Mouse (Mus musculus): ENCODE data around the gene Hivep3. TPM values are rescaled to one million over a fixed set of nuclear protein-coding genes. Genes with fewer than 3 reads are reported as not detected.

Hivep3 gene
- total RNA-seq, 2 experiments from 2014 or later, result 47.2 to 47.5 TPM

DNA sequence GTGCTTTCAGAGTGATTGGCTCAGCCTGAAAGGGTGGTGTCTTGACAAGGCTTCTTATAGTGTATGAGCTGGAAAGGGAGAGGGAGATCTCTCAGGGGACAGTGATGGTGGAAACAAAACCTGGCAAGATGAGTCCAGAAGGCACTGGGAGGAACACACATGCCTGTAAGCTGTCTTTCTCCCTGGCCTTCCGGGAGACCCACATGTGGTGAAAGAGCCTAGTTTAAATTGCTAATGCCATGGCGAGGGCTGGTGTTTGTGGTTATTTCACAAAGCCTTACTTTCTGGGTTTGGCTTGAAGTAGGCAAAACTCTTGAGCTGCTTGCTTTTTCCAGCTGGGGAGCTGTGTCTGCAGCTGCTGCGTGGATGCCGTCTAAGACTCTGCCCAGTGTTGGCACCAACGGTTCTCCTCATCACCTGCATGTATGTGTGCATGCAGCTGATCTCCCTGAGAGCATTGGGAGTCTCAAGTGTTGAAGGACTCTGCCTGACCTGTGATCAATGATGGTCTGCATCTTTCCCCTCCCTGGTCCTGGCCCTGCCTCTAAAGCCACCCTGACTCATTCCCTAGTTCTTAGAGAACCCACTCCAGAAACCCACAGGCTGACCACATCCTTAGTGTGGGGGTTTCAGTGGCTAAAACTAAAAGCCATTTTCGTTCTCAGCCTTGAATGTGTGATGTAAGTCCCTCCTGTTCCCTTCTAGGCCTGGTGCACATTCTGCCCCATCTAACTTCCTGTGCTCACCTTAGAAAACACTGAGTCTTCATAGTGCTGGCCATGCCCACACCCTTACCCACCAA, 163.7 kb downstream of the Hivep3 start:
- no peak for DNase-seq (ENCODE audit: low spot score in 2 of 2)

- peak; percentile 69 for DNase-seq (ENCODE audit: low spot score in 2 of 2)
Observed at GRCm38 (mm10) chr4:119901556-119902491, 168.2 kb downstream of the Hivep3 start.

DNA sequence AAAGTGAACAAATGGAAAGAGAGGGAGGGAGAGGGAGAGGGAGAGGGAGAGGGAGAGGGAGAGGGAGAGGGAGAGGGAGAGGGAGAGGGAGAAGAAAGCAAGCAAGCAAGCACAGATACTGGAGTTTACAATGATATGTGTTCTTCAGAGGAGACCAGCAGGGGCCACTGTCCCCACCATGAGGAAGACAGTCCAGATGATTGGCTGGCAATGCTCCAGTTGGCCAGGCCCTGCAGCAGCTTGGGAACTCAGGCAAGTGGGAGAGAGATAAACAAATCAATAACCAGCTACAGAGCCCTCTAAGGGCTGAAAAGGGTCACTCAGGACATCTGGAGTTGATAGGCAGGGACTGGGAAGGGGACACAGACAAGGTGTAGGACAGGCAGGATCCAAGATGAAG, 169.7 kb downstream of the Hivep3 start:
- peak in 1 of 2 experiments; percentile 69 for DNase-seq (ENCODE audit: low spot score in 2 of 2)

GRCm38 (mm10) chr4:119903806-119904205, 170.2 kb downstream of the Hivep3 start:
- no peak for DNase-seq (ENCODE audit: low spot score in 2 of 2)

DNA sequence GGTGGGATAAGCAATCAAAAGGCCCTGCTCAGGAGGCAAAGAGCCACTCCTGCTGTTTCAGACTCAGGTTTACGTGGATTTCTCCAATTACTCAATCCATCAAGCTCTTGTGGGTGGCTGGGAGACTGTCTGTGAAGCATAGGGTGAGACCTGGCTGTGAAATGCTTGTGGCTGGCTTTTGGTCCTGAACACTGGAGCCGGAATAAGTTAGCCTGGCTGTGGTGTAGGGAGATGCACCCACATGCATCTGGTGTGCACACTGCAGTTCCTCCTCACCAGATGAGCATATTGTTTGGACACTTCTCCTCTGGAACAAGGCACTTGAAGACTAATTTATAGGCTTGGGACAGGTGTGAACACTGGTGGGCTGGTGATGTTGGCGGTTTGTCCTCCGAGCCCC, 170.7 kb downstream of the Hivep3 start:
- no peak for DNase-seq (ENCODE audit: low spot score in 2 of 2)

GRCm38 (mm10) chr4:119907106-119907505, 173.5 kb downstream of the Hivep3 start:
- no peak for DNase-seq (ENCODE audit: low spot score in 2 of 2)

DNA sequence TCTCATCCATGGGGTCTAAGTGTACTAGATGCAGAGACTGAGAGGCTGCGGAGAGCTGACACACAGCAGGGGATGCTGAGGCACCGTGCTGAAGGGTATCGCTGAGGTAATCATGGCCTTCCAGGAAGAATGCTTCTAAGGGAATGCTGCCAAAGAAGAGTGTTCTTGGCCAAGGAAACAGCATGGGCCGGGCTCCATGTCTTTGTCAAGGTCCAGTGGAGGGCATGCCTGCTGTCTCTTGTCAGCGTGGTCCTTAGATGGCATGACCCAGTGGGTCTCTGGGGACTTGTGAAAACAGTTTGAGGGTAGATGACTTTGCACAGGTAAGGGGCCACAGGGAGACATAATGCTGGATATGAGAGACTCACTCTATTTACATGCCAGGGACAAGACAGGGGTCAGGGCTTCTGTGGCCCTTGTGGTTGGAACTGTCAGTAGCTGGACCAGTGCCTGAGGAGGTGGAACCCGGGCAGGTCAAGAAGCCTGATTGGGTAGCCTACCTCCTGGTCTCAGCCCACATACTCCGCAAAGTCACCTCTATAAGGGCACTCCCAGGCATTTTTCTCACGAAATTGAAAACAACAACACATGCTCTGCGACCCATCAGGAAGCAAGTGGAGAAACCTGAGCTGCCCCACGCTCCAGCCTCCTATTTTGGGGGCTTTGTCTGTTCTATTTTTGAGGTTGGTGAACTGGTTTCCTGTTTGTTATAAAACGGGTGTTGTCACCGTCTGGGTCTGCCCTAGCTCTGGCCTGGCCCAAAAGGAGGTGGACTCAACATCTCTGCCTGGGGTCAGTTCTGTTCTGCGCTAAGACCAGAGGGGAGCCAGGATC, 177.7 kb downstream of the Hivep3 start:
- DNase-seq (ENCODE audit: low spot score in 2 of 2), result no peak

DNA sequence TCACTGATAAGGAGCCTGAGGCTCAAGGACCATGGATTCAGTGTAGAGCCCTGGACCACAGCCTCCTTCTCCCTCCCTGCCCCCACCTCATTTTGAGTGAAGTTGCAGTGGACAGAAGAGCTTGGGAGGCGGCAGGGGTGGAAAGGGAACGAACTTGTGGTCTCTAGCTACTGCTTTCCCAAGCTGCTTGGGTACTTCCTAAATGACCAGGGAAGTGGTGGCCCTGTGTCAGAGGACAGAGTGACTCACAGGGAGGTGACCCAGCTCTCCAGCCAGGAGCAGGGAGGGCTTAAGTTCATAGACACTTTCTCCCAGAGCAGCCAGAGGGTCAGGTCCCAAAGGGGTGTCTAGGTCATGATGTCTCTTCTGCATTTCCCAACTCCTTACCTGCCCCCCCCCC, 178.6 kb downstream of the Hivep3 start:
- DNase-seq (ENCODE audit: low spot score in 2 of 2), result no peak

- no peak for DNase-seq (ENCODE audit: low spot score in 2 of 2)
Observed at GRCm38 (mm10) chr4:119914194-119914593, 180.6 kb downstream of the Hivep3 start.

DNA sequence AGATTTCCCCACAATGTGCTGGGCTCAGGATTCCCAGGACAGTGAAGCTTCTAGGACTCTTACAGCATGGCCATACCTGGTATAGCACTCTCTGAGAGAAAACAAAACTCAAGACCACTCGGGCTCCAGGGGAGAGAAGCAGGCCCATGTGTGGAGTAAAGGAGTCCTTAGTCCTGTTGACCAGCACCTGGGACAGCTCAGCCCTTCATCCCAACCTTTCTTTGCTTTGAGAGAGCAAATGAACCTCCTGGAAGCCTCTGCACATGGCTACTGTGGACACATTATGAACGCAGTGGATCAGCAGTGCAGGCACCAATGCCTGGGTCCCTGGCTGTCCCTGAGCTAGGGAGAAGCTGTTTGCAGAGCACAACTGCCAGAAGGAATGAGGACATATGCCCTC, 181.5 kb downstream of the Hivep3 start:
- no peak for DNase-seq (ENCODE audit: low spot score in 2 of 2)

GRCm38 (mm10) chr4:119917502-119917901, 183.9 kb downstream of the Hivep3 start:
- DNase-seq (ENCODE audit: low spot score in 2 of 2), result no peak

GRCm38 (mm10) chr4:119919349-119919748, 185.8 kb downstream of the Hivep3 start:
- no peak for DNase-seq (ENCODE audit: low spot score in 2 of 2)

DNA sequence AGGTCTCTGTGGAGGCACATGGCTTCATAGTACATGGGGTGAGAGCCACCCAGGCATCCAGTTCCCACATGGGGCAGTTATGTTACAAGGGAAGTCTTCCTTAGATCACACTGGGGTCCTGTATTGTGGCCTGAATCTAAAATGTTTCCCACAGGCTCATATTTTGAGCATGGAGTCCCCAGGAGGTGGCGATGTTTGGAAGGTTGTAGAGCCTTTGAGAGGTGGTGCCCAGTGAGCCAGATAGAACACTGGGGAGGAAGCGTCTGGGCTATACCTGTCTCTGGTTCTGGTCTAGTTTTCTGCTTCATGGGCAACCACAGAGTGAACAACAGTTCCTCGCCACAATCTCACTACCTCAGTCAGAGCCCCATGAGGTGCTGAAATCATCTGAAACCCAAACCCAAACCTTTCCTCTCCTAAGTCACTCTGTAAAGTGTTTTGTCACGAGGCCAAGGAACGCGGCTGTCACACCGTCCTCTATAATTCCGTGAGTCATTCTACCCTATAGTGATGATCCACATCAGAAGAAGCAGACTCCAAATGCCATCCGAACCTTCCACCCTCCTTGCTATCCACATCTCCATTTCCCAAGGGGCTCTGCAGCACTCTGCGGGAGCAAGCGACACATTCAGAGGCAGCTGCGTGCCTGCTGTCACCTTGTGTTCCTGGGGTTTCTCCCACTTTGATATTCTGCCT, 187.6 kb downstream of the Hivep3 start:
- DNase-seq (ENCODE audit: low spot score in 2 of 2), result no peak

DNA sequence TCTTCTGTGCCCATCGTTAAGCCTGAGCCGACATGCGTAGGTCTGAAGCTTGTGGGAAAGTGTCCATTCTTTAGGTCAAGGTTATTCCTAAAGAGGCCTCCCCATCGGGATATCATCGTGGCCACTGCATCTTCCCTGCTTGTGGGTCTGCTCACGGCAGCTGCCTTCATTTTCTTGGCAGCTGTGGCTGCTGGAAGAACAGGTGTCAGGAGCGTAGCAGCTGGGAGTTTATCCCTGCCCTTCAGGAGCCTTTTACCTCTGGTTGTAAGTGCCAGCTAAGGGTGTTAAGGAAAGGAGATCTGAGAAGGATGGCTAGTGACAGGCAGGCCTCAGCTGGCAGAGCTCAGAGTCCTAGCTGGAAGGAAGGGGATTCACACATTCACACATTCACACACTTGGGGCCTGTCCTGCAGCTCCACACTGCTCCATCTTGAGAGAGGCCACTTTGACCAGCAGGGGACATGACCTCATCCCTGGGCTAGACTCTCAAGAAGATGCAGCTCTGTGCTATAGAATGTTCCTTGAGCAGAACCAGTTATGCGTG, 188.2 kb downstream of the Hivep3 start:
- DNase-seq (ENCODE audit: low spot score in 2 of 2), result no peak

DNA sequence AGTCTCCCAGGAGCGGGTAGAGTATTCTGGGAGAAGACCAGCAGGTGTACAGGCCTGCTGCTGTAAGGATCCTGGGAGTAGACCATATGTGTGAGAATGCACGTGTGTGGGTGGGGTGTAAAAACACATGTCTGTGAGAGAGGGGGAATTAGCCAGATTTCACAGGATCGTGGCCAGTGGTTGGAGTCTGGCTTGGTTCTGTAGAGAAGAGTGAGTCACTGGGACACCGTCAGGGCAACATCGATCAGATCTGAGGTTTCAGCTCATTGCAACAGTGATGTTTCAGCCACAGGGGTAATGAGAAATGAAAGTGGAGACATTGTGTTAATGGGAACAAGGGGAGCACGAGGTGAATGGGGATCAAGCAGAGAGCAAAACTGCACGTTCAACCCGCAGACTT, 189.4 kb downstream of the Hivep3 start:
- DNase-seq (ENCODE audit: low spot score in 2 of 2), result peak in 1 of 2 experiments; percentile 52

- no peak for DNase-seq (ENCODE audit: low spot score in 2 of 2)
Observed at GRCm38 (mm10) chr4:119923410-119923809, 189.8 kb downstream of the Hivep3 start.

DNA sequence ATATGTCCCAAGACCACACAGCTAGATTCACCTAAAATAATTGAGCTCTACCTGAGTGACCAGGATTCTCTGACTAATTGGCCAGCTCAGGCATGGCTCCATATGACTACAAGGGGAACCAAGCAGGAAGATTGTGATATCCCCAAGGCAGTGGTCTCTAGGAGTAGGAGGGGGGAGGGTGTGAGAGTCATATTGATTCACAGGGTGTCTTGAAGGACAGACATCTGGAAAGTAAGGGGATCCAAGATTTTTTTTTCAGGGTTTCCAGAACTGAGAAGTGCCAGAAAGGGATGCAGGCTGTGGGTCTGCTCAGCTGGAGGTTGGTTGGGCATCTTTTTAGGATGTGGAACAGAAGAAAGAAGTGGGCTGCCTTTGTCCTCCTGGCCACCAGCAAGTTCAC, 191.5 kb downstream of the Hivep3 start:
- DNase-seq (ENCODE audit: low spot score in 2 of 2), result no peak

DNA sequence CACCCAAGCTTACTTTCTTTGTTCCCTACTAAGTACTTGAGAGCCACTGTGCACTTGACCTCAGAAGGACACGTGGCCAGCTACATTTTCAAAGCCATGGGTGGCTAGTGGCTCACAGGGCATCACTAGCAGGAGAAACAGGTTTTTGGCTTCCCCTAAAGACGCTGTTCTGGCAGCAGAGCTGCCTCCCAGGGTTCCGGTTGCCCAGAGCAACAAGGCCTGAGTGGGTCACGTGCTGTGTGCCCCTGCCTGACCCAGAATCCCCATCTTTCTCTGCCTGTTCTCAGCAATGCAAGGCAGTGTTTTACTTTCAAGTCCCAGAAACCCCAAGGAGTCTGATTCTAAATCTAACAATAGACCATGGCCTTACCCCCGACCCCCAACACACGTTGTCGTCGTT, 198.3 kb downstream of the Hivep3 start:
- no peak for DNase-seq (ENCODE audit: low spot score in 2 of 2)

DNA sequence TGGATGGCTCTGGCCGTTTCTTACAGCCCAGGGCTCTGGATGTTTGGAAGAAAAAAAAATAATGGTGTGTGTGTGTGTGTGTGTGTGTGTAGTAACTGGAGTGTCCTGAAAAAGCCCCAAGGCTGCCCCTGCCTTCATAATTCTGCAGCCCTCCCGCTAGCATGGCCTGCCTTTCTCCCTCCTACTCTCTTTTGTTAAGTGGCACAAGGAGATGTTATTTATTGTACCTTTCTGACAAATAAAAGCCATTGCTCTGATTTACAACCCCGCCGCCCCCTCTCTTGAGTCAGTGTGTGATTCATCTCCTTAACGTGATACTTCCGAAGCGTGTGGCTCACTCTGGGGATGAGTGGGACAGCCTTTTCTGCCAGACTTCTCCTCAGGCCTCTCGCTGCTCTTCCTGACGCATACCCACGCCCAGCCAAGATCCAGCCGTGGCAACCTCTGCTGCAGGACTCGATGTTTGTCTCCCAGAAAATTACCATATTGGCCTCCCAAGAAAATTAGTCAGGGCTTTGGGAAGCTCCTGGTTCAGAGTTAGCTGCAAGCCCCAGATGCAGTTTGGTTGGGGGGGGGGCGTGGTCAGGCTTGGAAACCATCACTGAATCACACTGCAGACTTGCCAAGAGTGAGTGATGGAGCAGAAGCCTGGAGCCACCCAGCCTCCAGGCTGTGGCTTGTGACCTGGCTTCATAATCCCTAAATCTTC, 199.1 kb downstream of the Hivep3 start:
- peak in 1 of 2 experiments; percentile 40 for DNase-seq (ENCODE audit: low spot score in 2 of 2)

GRCm38 (mm10) chr4:119934901-119935300, 201.3 kb downstream of the Hivep3 start:
- no peak for DNase-seq (ENCODE audit: low spot score in 2 of 2)

Measured in layer of hippocampus, adult 18-20 months (tissue).